Mouse (Mus musculus) large intestine, adult 2 months (tissue): ENCODE results near the gene Fxyd2. TPM values are rescaled to one million over a fixed set of nuclear protein-coding genes. Genes with fewer than 3 reads are reported as not detected.

Source experiments
- polyA plus RNA-seq: library from polyadenylated mRNA; depleted of rRNA; stranded (reverse); fragments of >200 nt; gene quantifications from 2 replicates; pipeline ENCODE4 v1.2.3, GENCODE M21; 2012; rRNA removed

Fxyd2 gene
- polyA plus RNA-seq, 1 experiment: 4.0 TPM

Other genes with a start within 250 kb of the Fxyd2 start
- gene BC049352, start 217.7 kb upstream of the Fxyd2 start, polyA plus RNA-seq: 0.15 TPM in 1 of 2 replicates, not detected in the other
- 147 and 155 TPM in 2 replicates for gene Tmprss4, start 195.6 kb upstream of the Fxyd2 start, polyA plus RNA-seq
- gene Il10ra, start 130.5 kb upstream of the Fxyd2 start, polyA plus RNA-seq: 6.0 and 7.7 TPM in 2 replicates
- not detected in 2 replicates for gene Tmprss13, start 80.6 kb upstream of the Fxyd2 start, polyA plus RNA-seq
- 42.1 and 49.6 TPM in 2 replicates for gene Fxyd6, start 29.5 kb upstream of the Fxyd2 start, polyA plus RNA-seq
- gene Dscaml1, start 27.0 kb downstream of the Fxyd2 start, polyA plus RNA-seq: 0.38 and 0.47 TPM in 2 replicates